Mouse (Mus musculus) brown adipose tissue, adult 24 weeks (tissue): ENCODE data around the gene Zfp605. TPM values are rescaled to one million over a fixed set of nuclear protein-coding genes. Genes with fewer than 3 reads are reported as not detected.

Experiments
- H3K27ac ChIP-seq: fragments of 200-500 bp; replicated peaks from 2 replicates; pipeline ENCODE4 v1.5.1; 2012; ENCODE audit warnings: low read depth, mild to moderate bottlenecking, low read length
- H3K4me1 ChIP-seq: fragments of 200-500 bp; 2 replicates; pipeline ENCODE4 v1.6.1; 2012; ENCODE audit warnings: low read length, mixed read lengths; ENCODE audit not compliant: control insufficient read depth, insufficient read depth, insufficient read length
- H3K4me3 ChIP-seq: fragments of 200-500 bp; 2 replicates; pipeline ENCODE4 v1.5.1; 2012; ENCODE audit warnings: low read depth, mild to moderate bottlenecking, low read length, moderate library complexity; ENCODE audit not compliant: insufficient read depth
- polyA plus RNA-seq: library from polyadenylated mRNA; stranded (reverse); fragments of >200 nt; gene quantifications from 2 replicates; pipeline ENCODE4 v1.2.4, GENCODE M21; 2012; ENCODE audit not compliant: missing spikeins, insufficient read depth, insufficient read length

Zfp605 gene
- polyA plus RNA-seq, 1 experiment = 3.0 TPM

- no peak overlapping the region for H3K27ac ChIP-seq
- no peaks in the 10 kb centered on the region for H3K4me1 ChIP-seq
- no peak overlapping the region for H3K4me3 ChIP-seq
These were observed 33.1 kb downstream of the Zfp605 start for GRCm38 (mm10) chr5:110143007-110143406.

- Histone ChIP-seq H3K4me3 (no peak overlapping the region), H3K4me1 (no peaks in the 10 kb centered on the region), H3K27ac (no peak overlapping the region)
These were observed 59.5 kb downstream of the Zfp605 start for GRCm38 (mm10) chr5:110169374-110169773.

DNA sequence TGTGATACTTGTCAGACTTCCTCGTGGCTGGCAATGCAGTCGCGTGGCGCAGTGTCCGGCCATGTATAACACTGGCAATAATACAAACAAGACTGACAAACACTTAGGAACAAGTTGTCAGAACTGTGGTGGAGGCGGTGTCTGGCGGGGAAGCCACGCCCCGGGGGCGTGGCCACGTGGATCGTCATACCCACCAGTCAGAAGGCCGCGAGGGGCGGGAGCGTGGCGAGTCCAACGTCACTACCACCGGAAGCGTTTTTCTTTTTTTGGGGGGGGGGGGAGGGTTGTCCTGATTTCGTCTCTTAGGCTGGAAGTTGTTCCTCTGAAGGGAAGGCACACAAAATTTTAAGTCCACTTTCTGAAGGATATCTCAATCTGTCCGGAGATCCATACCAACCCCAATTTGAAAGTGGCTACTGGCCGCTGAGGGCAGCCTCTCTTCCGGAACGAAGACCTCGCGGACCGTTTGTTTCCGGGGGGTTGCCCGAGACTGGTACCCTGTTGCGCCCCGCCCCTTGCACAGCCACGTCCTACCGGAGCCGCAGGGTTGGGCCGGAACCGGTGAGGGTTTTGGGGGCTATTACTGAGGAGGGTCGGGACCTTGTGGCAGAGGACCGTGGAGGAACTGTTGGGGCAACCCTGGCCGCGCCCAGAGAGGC is 66.6 kb downstream of the Zfp605 start, which contains the start of gene Golga3:
Golga3 (plus strand) TSS at position 340 of the 659 bp plus-strand sequence.
- Histone ChIP-seq H3K4me1 (peaks cover 2% of the 10 kb centered on the region; the same call in 1 of the 2 replicates), H3K27ac (peak within 1 kb of the TSS; percentile 95), H3K4me3 (peak within 1 kb of the TSS; percentile 92)

- peaks cover 2% of the 10 kb centered on the region; the same call in 1 of the 2 replicates for H3K4me1 ChIP-seq
- peak overlapping the region; percentile 95 for H3K27ac ChIP-seq
- H3K4me3 ChIP-seq = peak overlapping the region; percentile 92
These were observed 67.1 kb downstream of the Zfp605 start for GRCm38 (mm10) chr5:110177021-110177420.

- Histone ChIP-seq H3K27ac (no peak overlapping the region), H3K4me3 (no peak overlapping the region), H3K4me1 (peaks cover 2% of the 10 kb centered on the region; the same call in 1 of the 2 replicates)
These were observed 68.7 kb downstream of the Zfp605 start for GRCm38 (mm10) chr5:110178628-110179027.

Other genes starting within 250 kb of the Zfp605 start
- gene Gm15446, start 186.7 kb upstream of the Zfp605 start, polyA plus RNA-seq = 2.3 and 5.2 TPM in 2 replicates
- 12.2 and 14.1 TPM in 2 replicates for gene Zfp932, start 113.6 kb upstream of the Zfp605 start, polyA plus RNA-seq
- 1.6 and 2.3 TPM in 2 replicates for gene Gm17655, start 37.6 kb upstream of the Zfp605 start, polyA plus RNA-seq
- 0.32 TPM in 1 of 2 replicates, not detected in the other for gene Gm35315, start 15.7 kb upstream of the Zfp605 start, polyA plus RNA-seq
- not detected in 2 replicates for gene Plcxd1, start 10.1 kb upstream of the Zfp605 start, polyA plus RNA-seq
- gene Gtpbp6, start 1.9 kb upstream of the Zfp605 start, polyA plus RNA-seq = 13.1 and 15.4 TPM in 2 replicates
- gene Chfr, start 25.8 kb downstream of the Zfp605 start, polyA plus RNA-seq = 8.1 and 9.0 TPM in 2 replicates
- 13.3 and 14.6 TPM in 2 replicates for gene Golga3, start 66.6 kb downstream of the Zfp605 start, polyA plus RNA-seq
- gene Ankle2, start 120.9 kb downstream of the Zfp605 start, polyA plus RNA-seq = 10.3 and 17.3 TPM in 2 replicates
- 23.3 and 26.3 TPM in 2 replicates for gene Pgam5, start 159.8 kb downstream of the Zfp605 start, polyA plus RNA-seq
- 21.3 and 26.9 TPM in 2 replicates for gene Pxmp2, start 176.1 kb downstream of the Zfp605 start, polyA plus RNA-seq
- gene Pole, start 176.2 kb downstream of the Zfp605 start, polyA plus RNA-seq = 0.79 and 1.4 TPM in 2 replicates
- not detected in 2 replicates for gene P2rx2, start 233.1 kb downstream of the Zfp605 start, polyA plus RNA-seq
- not detected in 2 replicates for gene Lrcol1, start 234.6 kb downstream of the Zfp605 start, polyA plus RNA-seq